Mouse (Mus musculus) lung, postnatal 0 days (tissue): Measurements from ENCODE around the gene Chn2.

Experiments used
- CTCF ChIP-seq: IDR thresholded peaks from 2 replicates; pipeline ENCODE4 v1.5.1; 2016; ENCODE audit warnings: antibody characterized with exemption, mild to moderate bottlenecking
- EP300 ChIP-seq: IDR thresholded peaks from 2 replicates; pipeline ENCODE4 v1.6.1; 2016; ENCODE audit warnings: antibody characterized with exemption, mild to moderate bottlenecking, control low read depth

DNA sequence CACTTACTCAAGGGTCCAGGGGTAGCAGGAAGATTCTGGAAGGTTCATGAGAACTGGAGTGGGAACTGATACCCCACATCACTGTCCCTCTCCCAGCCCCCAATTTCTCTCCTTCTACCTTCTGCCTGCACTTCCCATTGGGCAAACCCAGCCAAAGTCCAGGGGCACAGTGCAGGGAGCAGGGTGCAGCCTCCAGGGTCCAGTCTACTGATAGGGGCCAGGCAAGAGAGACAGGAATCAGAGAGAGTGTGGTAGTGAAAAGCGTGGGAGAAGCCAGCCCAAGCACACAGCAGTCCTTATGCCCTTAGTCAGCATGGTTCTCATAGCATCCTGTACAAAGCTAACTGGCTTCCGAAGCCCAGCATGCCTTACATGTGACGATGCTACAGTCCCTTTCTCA lies 187.7 kb downstream of the Chn2 start:
- TF ChIP-seq CTCF, result no peak
- no peak for TF ChIP-seq EP300
